Mouse (Mus musculus): ENCODE measurements around the gene Ttc23. TPM values are rescaled to one million over a fixed set of nuclear protein-coding genes. Genes with fewer than 3 reads are reported as not detected.

Gene Ttc23
- polyA plus RNA-seq, 1 experiment, result not detected

- H3K9me3 ChIP-seq (ENCODE audit: control insufficient read depth, low read length), result no peaks in the 10 kb centered on the region
- H3K4me1 ChIP-seq (ENCODE audit: control insufficient read depth), result peaks cover 8% of the 10 kb centered on the region
- H3K4me3 ChIP-seq (replicated peaks), result no peak overlapping the region
- no peak for TF ChIP-seq GATA1 (IDR thresholded peaks at IDR 0.05; ENCODE audit: low read length)
- peaks cover 5% of the 10 kb centered on the region for H3K36me3 ChIP-seq (ENCODE audit: control insufficient read depth)
- no peaks in the 10 kb centered on the region for H3K27me3 ChIP-seq (ENCODE audit: control insufficient read depth)
Observed at GRCm38 (mm10) chr7:67639006-67639405, 8.2 kb upstream of the Ttc23 start.

- Histone ChIP-seq H3K27me3 (ENCODE audit: control insufficient read depth) (no peaks in the 10 kb centered on the region), H3K4me1 (ENCODE audit: control insufficient read depth) (peaks cover 23% of the 10 kb centered on the region), H3K9me3 (ENCODE audit: control insufficient read depth, low read length) (no peaks in the 10 kb centered on the region), H3K4me3 (replicated peaks) (no peak overlapping the region), H3K36me3 (ENCODE audit: control insufficient read depth) (peaks cover 5% of the 10 kb centered on the region)
- TF ChIP-seq GATA1 (IDR thresholded peaks at IDR 0.05; ENCODE audit: low read length) (no peak), TAL1 (IDR thresholded peaks at IDR 0.05; ENCODE audit: low read length) (no peak)
Observed at GRCm38 (mm10) chr7:67642955-67643354, 4.3 kb upstream of the Ttc23 start.

- peak overlapping the region; percentile 68 for H3K4me3 ChIP-seq (replicated peaks)
- H3K27me3 ChIP-seq (ENCODE audit: control insufficient read depth), result no peaks in the 10 kb centered on the region
- TF ChIP-seq GATA1 (IDR thresholded peaks at IDR 0.05; ENCODE audit: low read length) (no peak), TAL1 (IDR thresholded peaks at IDR 0.05; ENCODE audit: low read length) (no peak)
Observed at GRCm38 (mm10) chr7:67644291-67644690, 2.9 kb upstream of the Ttc23 start.

GRCm38 (mm10) chr7:67644833-67645680 lies 2.2 kb upstream of the Ttc23 start, which contains the start of gene Lrrc28:
TSS of gene Lrrc28 (minus strand) at chr7:67645268.
- TF ChIP-seq TAL1 (IDR thresholded peaks at IDR 0.05; ENCODE audit: low read length) (no peak), GATA1 (IDR thresholded peaks at IDR 0.05; ENCODE audit: low read length) (no peak)

More at GRCm38 (mm10) chr7:67644291-67644690, 2.9 kb upstream of the Ttc23 start:
- H3K36me3 ChIP-seq (ENCODE audit: control insufficient read depth), result peaks cover 5% of the 10 kb centered on the region
- H3K9me3 ChIP-seq (ENCODE audit: control insufficient read depth, low read length), result no peaks in the 10 kb centered on the region
- H3K4me1 ChIP-seq (ENCODE audit: control insufficient read depth), result peaks cover 23% of the 10 kb centered on the region

GRCm38 (mm10) chr7:67645681-67646014 lies 1.6 kb upstream of the Ttc23 start:
- Histone ChIP-seq H3K4me3 (replicated peaks) (peak overlapping the region; percentile 68), H3K4me1 (ENCODE audit: control insufficient read depth) (peaks cover 23% of the 10 kb centered on the region), H3K9me3 (ENCODE audit: control insufficient read depth, low read length) (no peaks in the 10 kb centered on the region), H3K27me3 (ENCODE audit: control insufficient read depth) (no peaks in the 10 kb centered on the region), H3K36me3 (ENCODE audit: control insufficient read depth) (peaks cover 4% of the 10 kb centered on the region)
- TF ChIP-seq GATA1 (IDR thresholded peaks at IDR 0.05; ENCODE audit: low read length) (no peak), TAL1 (IDR thresholded peaks at IDR 0.05; ENCODE audit: low read length) (no peak)

More at GRCm38 (mm10) chr7:67644833-67645680, 2.2 kb upstream of the Ttc23 start, which contains the start of gene Lrrc28:
- Histone ChIP-seq H3K4me1 (ENCODE audit: control insufficient read depth) (peaks cover 23% of the 10 kb centered on the region), H3K9me3 (ENCODE audit: control insufficient read depth, low read length) (no peaks in the 10 kb centered on the region), H3K36me3 (ENCODE audit: control insufficient read depth) (peaks cover 5% of the 10 kb centered on the region), H3K4me3 (replicated peaks) (peak within 1 kb of the TSS; percentile 68), H3K27me3 (ENCODE audit: control insufficient read depth) (no peaks in the 10 kb centered on the region)

GRCm38 (mm10) chr7:67646131-67646530 lies 1.1 kb upstream of the Ttc23 start:
- TF ChIP-seq GATA1 (IDR thresholded peaks at IDR 0.05; ENCODE audit: low read length), result no peak
- no peak for TF ChIP-seq TAL1 (IDR thresholded peaks at IDR 0.05; ENCODE audit: low read length)
- Histone ChIP-seq H3K9me3 (ENCODE audit: control insufficient read depth, low read length) (no peaks in the 10 kb centered on the region), H3K4me3 (replicated peaks) (peak overlapping the region; percentile 68), H3K4me1 (ENCODE audit: control insufficient read depth) (peaks cover 23% of the 10 kb centered on the region), H3K36me3 (ENCODE audit: control insufficient read depth) (no peaks in the 10 kb centered on the region), H3K27me3 (ENCODE audit: control insufficient read depth) (no peaks in the 10 kb centered on the region)

GRCm38 (mm10) chr7:67648376-67648775 lies 1.2 kb downstream of the Ttc23 start:
- Histone ChIP-seq H3K4me3 (replicated peaks) (no peak overlapping the region), H3K27me3 (ENCODE audit: control insufficient read depth) (no peaks in the 10 kb centered on the region), H3K36me3 (ENCODE audit: control insufficient read depth) (no peaks in the 10 kb centered on the region), H3K9me3 (ENCODE audit: control insufficient read depth, low read length) (no peaks in the 10 kb centered on the region), H3K4me1 (ENCODE audit: control insufficient read depth) (peaks cover 19% of the 10 kb centered on the region)
- TF ChIP-seq GATA1 (IDR thresholded peaks at IDR 0.05; ENCODE audit: low read length) (no peak), TAL1 (IDR thresholded peaks at IDR 0.05; ENCODE audit: low read length) (no peak)

GRCm38 (mm10) chr7:67652211-67652610 lies 5.0 kb downstream of the Ttc23 start:
- no peaks in the 10 kb centered on the region for H3K36me3 ChIP-seq (ENCODE audit: control insufficient read depth)
- H3K9me3 ChIP-seq (ENCODE audit: control insufficient read depth, low read length), result no peaks in the 10 kb centered on the region
- no peak overlapping the region for H3K4me3 ChIP-seq (replicated peaks)
- TF ChIP-seq TAL1 (IDR thresholded peaks at IDR 0.05; ENCODE audit: low read length) (no peak), GATA1 (IDR thresholded peaks at IDR 0.05; ENCODE audit: low read length) (no peak)
- H3K27me3 ChIP-seq (ENCODE audit: control insufficient read depth), result no peaks in the 10 kb centered on the region
- H3K4me1 ChIP-seq (ENCODE audit: control insufficient read depth), result no peaks in the 10 kb centered on the region

GRCm38 (mm10) chr7:67654668-67655067 lies 7.5 kb downstream of the Ttc23 start:
- Histone ChIP-seq H3K4me3 (replicated peaks) (no peak overlapping the region), H3K27me3 (ENCODE audit: control insufficient read depth) (no peaks in the 10 kb centered on the region), H3K36me3 (ENCODE audit: control insufficient read depth) (no peaks in the 10 kb centered on the region), H3K4me1 (ENCODE audit: control insufficient read depth) (no peaks in the 10 kb centered on the region), H3K9me3 (ENCODE audit: control insufficient read depth, low read length) (no peaks in the 10 kb centered on the region; the same call in 1 of the 2 replicates)
- TF ChIP-seq GATA1 (IDR thresholded peaks at IDR 0.05; ENCODE audit: low read length) (no peak), TAL1 (IDR thresholded peaks at IDR 0.05; ENCODE audit: low read length) (no peak)
